Mouse (Mus musculus): ENCODE measurements around the gene Slc27a2. TPM values are rescaled to one million over a fixed set of nuclear protein-coding genes. Genes with fewer than 3 reads are reported as not detected.

The Slc27a2 gene
- total RNA-seq, 1 experiment = 51.3 TPM

- no peak overlapping the region for H3K4me3 ChIP-seq (ENCODE audit: insufficient read depth in 1 of 2, low read depth in 1 of 2, low read length in 2 of 2, poor library complexity in 1 of 2, severe bottlenecking in 1 of 2)
- no peak for DNase-seq (ENCODE audit: low read depth, low spot score)
- H3K36me3 ChIP-seq (ENCODE audit: control insufficient read depth, insufficient read depth, low read length, poor library complexity, severe bottlenecking) = peaks cover 7% of the 10 kb centered on the region; the same call in 1 of the 2 replicates
- H3K9ac ChIP-seq (ENCODE audit: insufficient read depth, low read depth, low read length, poor library complexity, severe bottlenecking) = no peak overlapping the region
- TF ChIP-seq ZNF384 (IDR thresholded peaks at IDR 0.05; ENCODE audit: low read depth, low read length) = no peak
- no peak for TF ChIP-seq ZC3H11A (IDR thresholded peaks at IDR 0.05; ENCODE audit: borderline replicate concordance, low read depth, low read length)
- TF ChIP-seq MAFK (IDR thresholded peaks at IDR 0.05; ENCODE audit: insufficient read depth, low read depth, low read length) = no peak
- TF ChIP-seq CHD2 (IDR thresholded peaks at IDR 0.05; ENCODE audit: low read depth, low read length) = no peak
- no peaks in the 10 kb centered on the region for H3K9me3 ChIP-seq (ENCODE audit: control insufficient read depth, insufficient read depth, low read depth, low read length)
- in situ Hi-C loops (cut with MboI; ENCODE audit: low sequenced_read_pairs in 2 of 2, unreplicated experiment in 2 of 2) = no loop called here
- no peaks in the 10 kb centered on the region for H3K4me1 ChIP-seq (ENCODE audit: control insufficient read depth in 2 of 2, insufficient read depth in 2 of 2, low read length in 2 of 2, poor library complexity in 1 of 2)
- no peak overlapping the region for H3K27ac ChIP-seq (ENCODE audit: insufficient read depth, low read depth, low read length, poor library complexity, severe bottlenecking)
These were observed 20.5 kb downstream of the Slc27a2 start for GRCm38 (mm10) chr2:126572747-126573146.

GRCm38 (mm10) chr2:126575391-126576176, 23.4 kb downstream of the Slc27a2 start:
- in situ Hi-C loops (cut with MboI; ENCODE audit: low sequenced_read_pairs in 2 of 2, unreplicated experiment in 2 of 2) = no loop called here
- Histone ChIP-seq H3K4me3 (ENCODE audit: insufficient read depth in 1 of 2, low read depth in 1 of 2, low read length in 2 of 2, poor library complexity in 1 of 2, severe bottlenecking in 1 of 2) (no peak overlapping the region), H3K4me1 (ENCODE audit: control insufficient read depth in 2 of 2, insufficient read depth in 2 of 2, low read length in 2 of 2, poor library complexity in 1 of 2) (0 out of 4 replicates have a peak, but pooled peaks cover 0 to 2% of the 10 kb centered on the region in 2 experiments), H3K27ac (ENCODE audit: insufficient read depth, low read depth, low read length, poor library complexity, severe bottlenecking) (no peak overlapping the region), H3K9ac (ENCODE audit: insufficient read depth, low read depth, low read length, poor library complexity, severe bottlenecking) (no peak overlapping the region), H3K36me3 (ENCODE audit: control insufficient read depth, insufficient read depth, low read length, poor library complexity, severe bottlenecking) (peaks cover 8% of the 10 kb centered on the region; the same call in 1 of the 2 replicates), H3K9me3 (ENCODE audit: control insufficient read depth, insufficient read depth, low read depth, low read length) (no peaks in the 10 kb centered on the region)
- no peak for DNase-seq (ENCODE audit: low read depth, low spot score)
- TF ChIP-seq CHD2 (IDR thresholded peaks at IDR 0.05; ENCODE audit: low read depth, low read length) (no peak), ZNF384 (IDR thresholded peaks at IDR 0.05; ENCODE audit: low read depth, low read length) (no peak), MAFK (IDR thresholded peaks at IDR 0.05; ENCODE audit: insufficient read depth, low read depth, low read length) (no peak), HCFC1 (IDR thresholded peaks at IDR 0.05; ENCODE audit: borderline replicate concordance, insufficient read depth, low read length) (no peak), ZC3H11A (IDR thresholded peaks at IDR 0.05; ENCODE audit: borderline replicate concordance, low read depth, low read length) (no peak)

- H3K4me3 ChIP-seq (ENCODE audit: insufficient read depth in 1 of 2, low read depth in 1 of 2, low read length in 2 of 2, poor library complexity in 1 of 2, severe bottlenecking in 1 of 2) = no peak overlapping the region
- 0 out of 4 replicates have a peak, but pooled peaks cover 0 to 2% of the 10 kb centered on the region in 2 experiments for H3K4me1 ChIP-seq (ENCODE audit: control insufficient read depth in 2 of 2, insufficient read depth in 2 of 2, low read length in 2 of 2, poor library complexity in 1 of 2)
- H3K9ac ChIP-seq (ENCODE audit: insufficient read depth, low read depth, low read length, poor library complexity, severe bottlenecking) = no peak overlapping the region
- DNase-seq (ENCODE audit: low read depth, low spot score) = no peak
- no peak for TF ChIP-seq MAFK (IDR thresholded peaks at IDR 0.05; ENCODE audit: insufficient read depth, low read depth, low read length)
- TF ChIP-seq ZNF384 (IDR thresholded peaks at IDR 0.05; ENCODE audit: low read depth, low read length) = no peak
- TF ChIP-seq ZC3H11A (IDR thresholded peaks at IDR 0.05; ENCODE audit: borderline replicate concordance, low read depth, low read length) = no peak
- TF ChIP-seq HCFC1 (IDR thresholded peaks at IDR 0.05; ENCODE audit: borderline replicate concordance, insufficient read depth, low read length) = no peak
- no peak for TF ChIP-seq CHD2 (IDR thresholded peaks at IDR 0.05; ENCODE audit: low read depth, low read length)
- peaks cover 12% of the 10 kb centered on the region for H3K36me3 ChIP-seq (ENCODE audit: control insufficient read depth, insufficient read depth, low read length, poor library complexity, severe bottlenecking)
- H3K9me3 ChIP-seq (ENCODE audit: control insufficient read depth, insufficient read depth, low read depth, low read length) = no peaks in the 10 kb centered on the region
- no peak overlapping the region for H3K27ac ChIP-seq (ENCODE audit: insufficient read depth, low read depth, low read length, poor library complexity, severe bottlenecking)
- in situ Hi-C loops (cut with MboI; ENCODE audit: low sequenced_read_pairs in 2 of 2, unreplicated experiment in 2 of 2) = no loop called here
These were observed 25.2 kb downstream of the Slc27a2 start for GRCm38 (mm10) chr2:126577362-126577761.

GRCm38 (mm10) chr2:126579282-126579681, 27.1 kb downstream of the Slc27a2 start:
- no peak overlapping the region for H3K27ac ChIP-seq (ENCODE audit: insufficient read depth, low read depth, low read length, poor library complexity, severe bottlenecking)
- TF ChIP-seq MAFK (IDR thresholded peaks at IDR 0.05; ENCODE audit: insufficient read depth, low read depth, low read length) (peak; percentile 61; the same call in 1 of the 2 replicates), CHD2 (IDR thresholded peaks at IDR 0.05; ENCODE audit: low read depth, low read length) (no peak), ZNF384 (IDR thresholded peaks at IDR 0.05; ENCODE audit: low read depth, low read length) (no peak), HCFC1 (IDR thresholded peaks at IDR 0.05; ENCODE audit: borderline replicate concordance, insufficient read depth, low read length) (no peak)
- H3K4me1 ChIP-seq (ENCODE audit: control insufficient read depth in 2 of 2, insufficient read depth in 2 of 2, low read length in 2 of 2, poor library complexity in 1 of 2) = 0 out of 4 replicates have a peak, but pooled peaks cover 0 to 2% of the 10 kb centered on the region in 2 experiments
- no peak overlapping the region for H3K4me3 ChIP-seq (ENCODE audit: insufficient read depth in 1 of 2, low read depth in 1 of 2, low read length in 2 of 2, poor library complexity in 1 of 2, severe bottlenecking in 1 of 2)
- H3K9ac ChIP-seq (ENCODE audit: insufficient read depth, low read depth, low read length, poor library complexity, severe bottlenecking) = no peak overlapping the region
- H3K9me3 ChIP-seq (ENCODE audit: control insufficient read depth, insufficient read depth, low read depth, low read length) = no peaks in the 10 kb centered on the region
- peaks cover 12% of the 10 kb centered on the region for H3K36me3 ChIP-seq (ENCODE audit: control insufficient read depth, insufficient read depth, low read length, poor library complexity, severe bottlenecking)
- DNase-seq (ENCODE audit: low read depth, low spot score) = no peak
- in situ Hi-C loops (cut with MboI; ENCODE audit: low sequenced_read_pairs in 2 of 2, unreplicated experiment in 2 of 2) = no loop called here

All from ES-E14 (cell line).